Comparison of ENCODE assay signal across 35 mouse cellular contexts in genomic region chr3:119183261-119183660, GRCm38 (mm10).
"Had no signal": no experiment of that assay in that cellular context is flagged by ENCODE, and none has a peak within 500 bp of the region (broad histone marks: within the 10 kb centered on the region; RNA-seq: fewer than 3 reads in every experiment).

No protein-coding gene starts in this region.

- H3K9ac ChIP-seq: heart, embryonic 12.5 days; heart, embryonic 13.5 days; heart, embryonic 15.5 days; hindbrain, embryonic 12.5 days; hindbrain, embryonic 13.5 days; hindbrain, embryonic 14.5 days; hindbrain, embryonic 15.5 days; intestine, embryonic 15.5 days; kidney, embryonic 15.5 days had no signal

- H3K4me1 ChIP-seq: heart, embryonic 12.5 days; heart, embryonic 13.5 days; hindbrain, embryonic 12.5 days; hindbrain, embryonic 13.5 days; hindbrain, embryonic 15.5 days; intestine, embryonic 15.5 days; kidney, embryonic 15.5 days had no signal

- H3K4me3 ChIP-seq: heart, embryonic 12.5 days; heart, embryonic 13.5 days; heart, embryonic 15.5 days; hindbrain, embryonic 10.5 days; hindbrain, embryonic 12.5 days; hindbrain, embryonic 13.5 days; hindbrain, embryonic 15.5 days; intestine, embryonic 15.5 days; kidney, embryonic 15.5 days; layer of hippocampus, adult 2 months; left cerebral cortex, adult 2 months had no signal

- H3K36me3 ChIP-seq: heart, embryonic 12.5 days; heart, embryonic 13.5 days; heart, embryonic 15.5 days; hindbrain, embryonic 10.5 days; hindbrain, embryonic 12.5 days; hindbrain, embryonic 13.5 days; hindbrain, embryonic 15.5 days; intestine, embryonic 15.5 days; kidney, embryonic 15.5 days had no signal

- DNase-seq: heart, postnatal 10 days; heart, postnatal 14 days; heart, postnatal 36 days; heart, postnatal 4 days; kidney, adult 11 months; kidney, adult 18-20 months; kidney, adult 2 months; kidney, adult 8-10 months; kidney, adult 9 months; kidney, postnatal 10 days; kidney, postnatal 14 days; kidney, postnatal 25 days; kidney, postnatal 36 days; kidney, postnatal 4 days; layer of hippocampus, adult 9-11 months; layer of hippocampus, postnatal 36 days had no signal

- H3K27me3 ChIP-seq: heart, embryonic 12.5 days; heart, embryonic 13.5 days; heart, embryonic 15.5 days; hindbrain, embryonic 12.5 days; hindbrain, embryonic 13.5 days; hindbrain, embryonic 15.5 days; intestine, embryonic 15.5 days; kidney, embryonic 15.5 days had no signal

- H3K4me2 ChIP-seq: heart, embryonic 11.5 days; heart, embryonic 12.5 days; heart, embryonic 13.5 days; heart, embryonic 15.5 days; hindbrain, embryonic 12.5 days; hindbrain, embryonic 13.5 days; hindbrain, embryonic 14.5 days; hindbrain, embryonic 15.5 days; intestine, embryonic 15.5 days; kidney, embryonic 15.5 days had no signal

- H3K27ac ChIP-seq: heart, embryonic 13.5 days; heart, embryonic 15.5 days; hindbrain, embryonic 10.5 days; hindbrain, embryonic 12.5 days; hindbrain, embryonic 13.5 days; hindbrain, embryonic 14.5 days; hindbrain, embryonic 15.5 days; hindbrain, postnatal 0 days; intestine, embryonic 15.5 days; kidney, embryonic 15.5 days; kidney, postnatal 0 days; layer of hippocampus, adult 2 months; left cerebral cortex, adult 2 months had no signal

- H3K9me3 ChIP-seq: heart, embryonic 12.5 days; heart, embryonic 13.5 days; heart, embryonic 15.5 days; hindbrain, embryonic 10.5 days; hindbrain, embryonic 12.5 days; hindbrain, embryonic 13.5 days; hindbrain, embryonic 15.5 days; intestine, embryonic 15.5 days; kidney, embryonic 15.5 days had no signal

- ATAC-seq: hindbrain, embryonic 16.5 days; hindbrain, postnatal 0 days; inflammation-experienced regulatory T-cells, adult 6 months; intestine, embryonic 15.5 days; intestine, embryonic 16.5 days; intestine, postnatal 0 days had no signal
